Mouse (Mus musculus): ENCODE results near the gene Wnt5b.

DNA sequence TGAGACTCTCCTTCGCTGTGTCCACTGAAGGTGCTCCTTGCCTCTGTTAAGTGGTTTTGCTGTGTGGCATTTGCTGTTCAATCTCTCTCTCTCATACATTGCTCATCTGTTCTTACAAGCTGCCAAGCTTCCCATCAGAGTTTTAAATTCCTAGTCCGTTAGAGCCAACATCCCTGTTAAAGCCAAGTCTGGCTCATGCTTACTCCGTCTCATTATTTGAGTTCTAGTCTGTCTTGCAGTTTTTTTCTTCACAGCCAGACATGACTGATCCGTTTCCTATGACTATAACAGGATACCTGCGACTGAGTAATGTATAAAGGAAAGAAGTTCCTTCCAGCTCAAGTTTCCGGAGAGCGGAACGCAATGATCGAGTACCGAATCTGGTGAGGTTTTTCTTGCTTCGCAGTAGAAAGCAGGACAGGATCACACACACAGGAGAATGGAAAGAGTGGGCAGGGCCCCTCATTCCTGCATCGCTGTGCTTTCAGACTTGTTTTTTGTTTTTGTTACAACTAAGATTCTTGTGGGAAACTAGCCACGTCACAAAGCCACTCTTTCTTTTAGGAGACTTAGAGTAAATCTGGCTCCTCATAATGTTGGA lies 34.6 kb downstream of the Wnt5b start:
- TF ChIP-seq GATA1 (IDR thresholded peaks at IDR 0.05; ENCODE audit: low read depth, low read length) (no peak), EP300 (IDR thresholded peaks at IDR 0.05; ENCODE audit: low read depth in 1 of 2, low read length in 2 of 2) (no peak), TAL1 (IDR thresholded peaks at IDR 0.05; ENCODE audit: low read length) (no peak), TBP (IDR thresholded peaks at IDR 0.05; ENCODE audit: low read depth, low read length) (no peak), POLR2AphosphoS2 (IDR thresholded peaks at IDR 0.05; ENCODE audit: low read length) (no peak), CTCF (IDR thresholded peaks at IDR 0.05 in 2 of 3, conservative IDR thresholded peaks at IDR 0.05 in 1 of 3; ENCODE audit: control insufficient read depth in 1 of 3, insufficient read depth in 1 of 3, low read depth in 2 of 3, low read length in 3 of 3, poor library complexity in 1 of 3, severe bottlenecking in 1 of 3) (no peak), POLR2A (IDR thresholded peaks at IDR 0.05; ENCODE audit: control insufficient read depth in 1 of 2, insufficient read depth in 1 of 2, low read depth in 1 of 2, low read length in 2 of 2, poor library complexity in 1 of 2) (no peak), TCF12 (IDR thresholded peaks at IDR 0.05; ENCODE audit: low read depth, low read length) (no peak), MEF2A (IDR thresholded peaks at IDR 0.05; ENCODE audit: extremely low read depth, insufficient replicate concordance, low read depth, low read length, poor library complexity, severe bottlenecking) (no peak)
